Comparison of ENCODE assay signal across 10 mouse cellular contexts in the genomic region with DNA sequence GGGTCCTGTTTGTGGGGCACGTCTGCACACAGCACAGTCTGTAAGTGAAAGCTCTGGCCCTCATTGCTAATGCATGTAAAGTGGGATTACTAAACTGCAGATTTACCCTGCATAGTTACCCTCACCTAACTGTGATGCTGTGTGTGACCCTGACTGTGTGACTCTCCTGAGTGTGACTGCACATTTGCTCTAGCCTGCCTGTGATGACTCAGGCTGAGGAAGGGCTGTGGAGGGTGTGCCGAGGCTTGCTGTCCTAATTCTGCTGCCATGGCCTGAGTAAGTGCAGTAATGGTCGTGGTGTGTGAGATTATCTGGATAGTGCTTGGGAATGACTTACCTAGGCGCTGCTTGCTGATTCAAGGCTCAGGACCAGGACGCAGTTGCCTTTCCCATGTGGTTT. TPM values are rescaled to one million over a fixed set of nuclear protein-coding genes. Genes with fewer than 3 reads are reported as not detected.
"Had no signal": no experiment of that assay in that cellular context is flagged by ENCODE, and none has a peak within 500 bp of the region (broad histone marks: within the 10 kb centered on the region; RNA-seq: fewer than 3 reads in every experiment).

No protein-coding gene starts in this region.

- DNase-seq: kidney, adult 9 months; kidney, postnatal 36 days; liver; liver, embryonic 13.5 days; liver, postnatal 0 days; midbrain, embryonic 14.5 days; right cerebral cortex, postnatal 14 days; thymus, postnatal 36 days had no signal

RNA-seq across cellular contexts. Expression of a gene that starts 52.2 kb away (rescaled TPM):
- total RNA-seq: megakaryocyte progenitor cell, adult 5-6 weeks; monocyte, adult 5-6 weeks had no signal
